Mouse (Mus musculus) liver, adult (tissue): Measurements from ENCODE around the gene Tpte.

Experiments used
- GATA4 ChIP-seq: IDR thresholded peaks from 2 replicates; pipeline ENCODE4 v1.6.1; 2014; ENCODE audit warnings: mild to moderate bottlenecking, low read length; ENCODE audit not compliant: insufficient replicate concordance

Tpte gene

DNA sequence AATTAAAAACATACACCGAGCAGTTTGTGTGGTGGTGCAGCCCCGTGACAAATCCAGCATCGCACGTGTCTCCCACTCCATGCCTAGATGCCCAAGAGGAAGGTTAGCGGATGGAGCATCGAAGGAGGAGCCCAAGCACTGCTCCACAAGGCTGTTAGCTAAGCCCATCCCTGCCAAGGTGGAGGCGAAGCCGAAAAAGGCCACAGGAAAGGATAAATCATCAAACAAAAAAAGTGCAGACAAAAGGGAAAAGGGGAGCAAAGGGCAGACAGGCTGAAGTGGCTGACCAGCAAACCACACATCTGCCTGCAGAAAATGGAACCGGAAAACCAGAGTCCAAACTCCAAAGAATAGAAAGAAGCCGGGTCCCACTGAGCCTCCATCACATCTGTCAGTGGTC lies 23.8 kb downstream of the Tpte start:
- TF ChIP-seq GATA4 = no peak

- TF ChIP-seq GATA4 = no peak
These were observed 28.2 kb downstream of the Tpte start for GRCm38 (mm10) chr8:22311446-22311845.

DNA sequence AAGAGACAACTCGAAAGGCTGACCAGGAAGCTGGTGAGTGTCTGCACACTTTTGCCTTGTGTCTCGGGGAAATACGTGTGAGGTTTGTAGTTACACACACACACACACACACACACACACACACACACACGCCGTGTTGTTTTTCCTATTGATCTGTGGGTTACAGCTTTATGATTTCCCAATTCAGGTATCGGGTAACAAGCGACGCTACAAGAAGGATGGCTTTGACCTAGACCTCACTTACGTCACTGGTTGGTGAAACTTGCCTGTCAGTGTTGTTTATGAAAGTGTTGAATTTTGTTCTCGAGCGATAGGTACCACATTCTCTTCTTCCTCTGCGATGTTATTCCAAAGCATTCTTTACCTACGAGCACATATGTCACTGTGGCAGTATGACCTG lies 52.2 kb downstream of the Tpte start:
- no peak for TF ChIP-seq GATA4

DNA sequence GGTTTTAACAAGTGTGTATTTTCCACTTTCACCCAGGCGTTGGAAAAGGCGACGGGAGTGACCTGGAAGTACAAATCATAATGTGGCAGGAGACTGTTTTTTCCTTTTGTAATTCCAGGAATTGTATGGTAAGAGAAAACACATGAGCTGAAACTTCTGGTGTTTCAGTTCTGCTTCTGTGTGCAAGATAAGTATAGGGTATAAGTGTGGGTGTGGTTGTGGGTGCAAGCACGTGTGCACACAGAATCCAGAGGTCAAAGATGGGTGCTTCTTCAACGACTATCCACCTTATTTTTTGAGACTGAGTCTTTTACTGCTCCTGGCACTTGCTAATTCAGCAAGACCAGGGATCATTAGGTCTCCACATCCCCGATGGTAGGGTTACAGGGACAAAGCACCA lies 76.1 kb downstream of the Tpte start:
- no peak for TF ChIP-seq GATA4

GRCm38 (mm10) chr8:22359882-22360281 lies 76.6 kb downstream of the Tpte start:
- TF ChIP-seq GATA4 = no peak

- no peak for TF ChIP-seq GATA4
These were observed 93.1 kb downstream of the Tpte start for GRCm38 (mm10) chr8:22376311-22376710.

DNA sequence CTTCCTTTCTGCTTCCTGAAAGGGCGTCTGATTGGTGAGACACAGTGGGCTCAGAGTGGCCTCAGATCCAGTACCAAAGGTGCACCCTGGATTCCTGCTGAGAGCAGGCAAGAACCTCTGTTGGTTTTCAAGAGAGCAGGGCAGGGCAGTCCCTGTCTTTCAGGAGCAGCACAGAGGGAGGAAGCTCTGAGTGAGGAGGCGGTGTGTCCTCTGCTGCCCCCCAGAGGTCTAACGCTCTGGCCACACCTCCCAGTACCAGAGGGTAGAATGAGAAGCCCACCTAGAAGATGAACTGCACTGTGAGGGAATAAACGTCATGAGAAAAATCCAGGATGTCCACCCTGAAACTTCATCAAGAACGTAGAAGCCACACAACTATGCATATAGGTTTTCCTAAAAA lies 93.7 kb downstream of the Tpte start:
- no peak for TF ChIP-seq GATA4

DNA sequence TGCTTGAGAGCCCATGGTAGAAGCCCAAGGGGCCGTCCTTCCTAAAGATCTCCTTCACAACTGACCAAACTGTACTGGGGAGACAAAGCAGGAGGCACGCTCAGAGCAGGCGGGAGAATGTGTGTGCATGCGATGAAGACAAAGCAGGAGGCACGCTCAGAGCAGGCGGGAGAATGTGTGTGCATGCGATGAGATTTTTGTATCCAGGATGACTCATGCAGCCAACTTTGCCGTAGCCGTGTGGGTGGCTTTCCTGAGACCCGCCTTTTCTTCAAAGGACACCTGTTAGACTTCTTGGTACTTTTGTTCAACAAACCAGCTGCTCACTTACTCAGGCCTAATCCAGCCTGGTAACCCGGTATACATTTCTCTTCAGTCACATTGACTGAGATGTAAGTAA lies 97.7 kb downstream of the Tpte start:
- TF ChIP-seq GATA4 = no peak

DNA sequence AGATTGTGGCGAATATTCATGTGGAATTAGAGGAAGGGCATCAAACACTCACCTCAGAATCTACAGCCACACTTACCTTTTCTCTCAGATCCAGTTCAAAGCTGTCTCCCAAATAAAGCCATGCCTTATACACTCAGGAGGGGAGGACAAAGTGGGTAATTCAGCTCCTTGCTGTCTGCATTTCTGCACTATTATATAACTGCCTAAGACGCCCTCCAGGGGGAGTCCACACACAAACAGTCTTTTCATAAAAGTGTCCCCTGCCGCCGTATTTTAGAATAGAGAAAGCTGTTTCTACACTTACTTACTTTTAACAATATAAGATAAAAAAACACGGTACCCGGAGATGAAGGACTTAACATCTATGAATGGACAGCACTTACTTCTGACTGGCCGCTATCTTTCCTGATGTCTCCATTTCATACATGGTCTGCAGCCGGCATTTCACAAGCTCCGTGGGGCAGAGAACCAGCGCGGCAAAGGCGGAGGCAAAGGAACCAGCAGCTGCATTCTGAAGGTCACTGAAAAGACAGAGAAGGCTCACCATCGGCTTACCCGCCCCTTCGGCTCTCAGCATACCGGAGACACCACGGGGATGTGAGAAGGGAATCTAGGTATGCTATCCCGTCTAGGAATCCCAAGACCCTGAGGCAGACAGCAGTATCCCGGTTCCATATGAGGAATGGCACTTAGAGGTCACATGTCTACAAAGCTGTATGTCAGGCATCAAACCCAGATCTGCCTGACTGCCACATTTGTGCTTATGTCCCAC lies 99.8 kb downstream of the Tpte start:
- no peak for TF ChIP-seq GATA4

- no peak for TF ChIP-seq GATA4
These were observed 101.9 kb downstream of the Tpte start for GRCm38 (mm10) chr8:22385158-22385557.

DNA sequence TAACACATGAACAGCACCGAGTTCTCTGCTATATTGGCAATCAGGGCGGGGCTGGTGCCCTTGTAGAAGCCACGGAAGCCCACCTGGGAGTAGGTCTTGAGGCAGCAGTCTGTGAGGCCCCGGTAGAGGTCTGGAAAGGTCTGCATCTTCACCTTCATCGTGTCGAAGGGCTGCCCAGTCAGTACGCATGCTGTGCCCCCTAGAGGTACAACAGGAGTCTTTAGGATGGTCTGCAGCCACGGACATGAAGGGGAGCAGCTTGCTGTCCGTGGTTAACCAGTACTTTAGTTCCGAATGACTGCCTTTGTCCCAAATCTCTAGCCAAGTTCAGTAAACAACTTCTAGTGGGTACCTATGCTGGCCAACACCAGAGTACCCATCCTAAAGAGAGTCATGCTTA lies 106.6 kb downstream of the Tpte start:
- TF ChIP-seq GATA4 = no peak

GRCm38 (mm10) chr8:22390766-22391463 lies 107.7 kb downstream of the Tpte start:
- TF ChIP-seq GATA4 = no peak

- peak; percentile 98 for TF ChIP-seq GATA4
These were observed 111.2 kb downstream of the Tpte start for GRCm38 (mm10) chr8:22394471-22394870.

GRCm38 (mm10) chr8:22395256-22395655 lies 112.0 kb downstream of the Tpte start:
- TF ChIP-seq GATA4 = no peak

GRCm38 (mm10) chr8:22397811-22398141 lies 114.5 kb downstream of the Tpte start:
- TF ChIP-seq GATA4 = no peak

GRCm38 (mm10) chr8:22398142-22398951 lies 115.1 kb downstream of the Tpte start, which contains the start of gene Slc25a15:
Gene Slc25a15 (minus strand): TSS chr8:22398597.
- TF ChIP-seq GATA4 = no peak
